Mouse (Mus musculus): ENCODE results near the gene Zfp933.
"Not testable (repeated sequence)": the region's sequence is repeated elsewhere in the genome, so short reads cannot be mapped to it uniquely, and the experiment has no call there.

Gene Zfp933

DNA sequence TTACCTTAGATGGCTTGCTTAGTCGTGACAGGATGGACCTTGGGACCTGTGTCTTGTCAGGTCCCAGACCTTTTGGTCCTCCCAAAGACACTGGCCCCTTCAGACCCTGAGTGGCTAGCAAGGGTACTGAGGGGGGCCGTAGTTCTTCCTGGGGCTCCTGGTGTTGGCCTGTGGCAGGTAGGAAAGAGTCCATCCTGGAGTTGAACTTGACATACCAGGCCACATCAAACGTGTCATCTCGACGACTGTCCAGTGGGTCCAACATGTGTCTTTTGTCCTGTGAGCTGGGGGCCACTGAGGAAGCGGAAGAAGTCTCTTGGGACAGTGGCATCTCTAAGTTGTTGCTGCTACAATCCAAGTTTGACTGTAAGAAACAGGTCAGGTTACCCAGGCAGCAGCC lies 17.5 kb upstream of the Zfp933 start:
- DNase-seq (ENCODE audit: extremely low spot score, low read depth, low spot score): no peak

DNA sequence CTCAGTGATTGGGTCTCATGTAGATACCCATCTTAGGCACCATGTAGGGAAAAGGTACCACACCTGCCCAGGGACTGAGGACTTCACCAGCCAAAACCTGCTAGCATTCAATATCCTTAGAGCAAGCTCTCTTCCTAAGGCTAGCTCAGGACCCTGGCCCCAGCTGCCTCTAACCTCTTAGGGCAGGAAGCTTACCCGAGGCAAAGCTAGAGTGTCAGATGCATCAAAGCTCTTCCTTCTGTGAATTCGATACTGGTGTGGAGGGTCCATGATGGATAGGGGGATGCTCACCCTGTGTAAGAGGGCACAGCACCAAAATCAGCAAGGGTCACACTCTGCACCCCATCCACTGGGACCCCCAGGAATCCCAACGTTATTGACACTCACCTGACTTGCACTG lies 13.9 kb upstream of the Zfp933 start:
- no peak for DNase-seq (ENCODE audit: extremely low spot score, low read depth, low spot score)

DNA sequence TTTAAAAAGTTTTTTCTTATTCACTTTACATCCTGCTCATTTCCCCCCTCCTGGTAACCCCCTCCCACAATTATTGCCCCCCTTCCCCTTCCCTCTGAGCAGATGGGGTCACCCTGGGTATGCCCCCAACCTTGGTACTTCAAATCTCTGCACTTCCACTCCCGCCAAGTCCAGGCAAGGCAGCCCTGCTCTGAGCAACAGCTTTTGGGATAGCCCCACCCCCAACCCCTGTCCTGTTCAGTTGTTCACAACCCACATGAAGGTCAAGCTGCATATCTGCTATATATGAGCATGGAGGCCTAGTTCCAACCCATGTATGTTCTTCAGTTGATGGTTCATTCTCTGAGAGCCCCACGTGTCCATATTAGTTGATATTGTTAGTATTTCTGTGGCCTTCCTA lies 2.6 kb upstream of the Zfp933 start:
- DNase-seq (ENCODE audit: extremely low spot score, low read depth, low spot score): no peak

DNA sequence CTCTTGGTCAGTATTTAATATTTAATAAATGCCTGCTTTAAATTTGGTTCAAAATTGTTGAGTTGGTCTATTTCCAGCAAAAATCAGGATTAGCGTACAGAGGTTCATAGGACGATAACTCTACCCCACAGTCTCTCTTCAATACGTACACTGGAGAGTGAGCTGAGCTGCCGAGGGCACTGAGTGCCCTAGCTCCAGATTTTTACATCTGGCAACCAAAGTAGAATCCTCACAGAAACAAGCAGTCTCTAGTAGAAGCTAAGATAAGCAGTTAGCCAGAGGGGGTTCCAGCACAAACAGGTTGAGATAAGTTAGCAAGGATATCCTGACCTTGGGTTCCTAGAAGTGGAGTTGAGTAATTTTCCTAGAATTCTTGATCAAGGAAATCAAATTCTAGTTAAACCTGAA lies 422 bp upstream of the Zfp933 start:
- DNase-seq (ENCODE audit: extremely low spot score, low read depth, low spot score): no peak

DNA sequence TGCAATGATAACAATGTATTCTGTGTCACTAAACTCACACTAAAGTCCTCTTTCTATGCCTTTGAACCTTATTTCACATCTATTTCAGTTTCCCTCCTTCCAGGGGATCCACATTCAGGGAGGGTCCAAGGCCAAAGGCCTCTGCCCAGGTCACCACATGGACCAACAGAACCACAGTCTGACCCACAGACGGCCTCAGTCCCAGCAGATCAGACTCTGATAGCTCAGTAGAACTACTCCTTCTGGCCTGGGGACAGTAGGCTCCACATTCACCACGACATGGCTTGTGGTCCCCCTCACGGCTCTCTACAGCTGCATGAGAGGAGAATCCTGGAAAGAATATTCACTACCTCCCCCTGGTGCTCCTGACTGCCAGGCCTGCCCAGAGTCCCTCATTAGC lies 5.3 kb downstream of the Zfp933 start:
- no peak for DNase-seq (ENCODE audit: extremely low spot score, low read depth, low spot score)

DNA sequence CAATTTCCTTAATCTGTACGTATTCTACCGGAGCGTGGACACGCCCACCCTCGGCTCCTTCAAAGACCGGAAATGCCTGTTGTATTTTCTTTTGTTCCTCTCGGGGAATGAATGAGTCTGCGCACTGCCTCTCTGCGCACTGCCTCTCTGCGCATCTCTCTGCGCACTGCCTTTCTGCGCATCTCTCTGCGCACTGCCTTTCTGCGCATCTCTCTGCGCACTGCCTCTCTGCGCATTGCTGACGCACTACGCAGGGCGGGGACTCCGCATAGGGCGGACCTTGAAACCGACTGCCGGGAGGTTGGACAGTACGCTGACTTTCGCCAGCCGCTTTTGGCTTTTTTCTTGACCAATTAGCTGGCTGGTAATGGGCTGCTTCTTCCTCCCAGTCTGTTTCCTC lies 8.9 kb downstream of the Zfp933 start:
- DNase-seq (ENCODE audit: extremely low spot score, low read depth, low spot score): not testable (repeated sequence)

DNA sequence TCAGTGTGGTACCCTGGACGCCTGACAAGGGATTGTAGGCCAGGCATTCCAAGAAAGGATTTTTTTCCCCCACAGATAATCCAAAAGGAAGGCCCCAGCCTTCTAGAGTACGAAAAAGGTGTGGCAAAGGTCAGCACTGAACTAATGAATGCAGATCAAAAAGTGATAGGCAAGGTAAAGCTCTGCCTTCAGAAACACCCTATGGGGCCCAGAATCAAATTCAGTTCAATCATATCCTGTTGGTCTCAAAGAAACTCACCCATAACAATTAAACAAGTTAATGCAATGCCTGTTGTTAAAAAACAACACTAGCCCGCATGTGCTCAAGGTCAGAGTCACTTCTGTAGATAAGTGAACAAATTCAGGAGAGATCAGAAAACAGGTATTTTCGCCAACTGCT lies 23.8 kb downstream of the Zfp933 start:
- no peak for DNase-seq (ENCODE audit: extremely low spot score, low read depth, low spot score)

DNA sequence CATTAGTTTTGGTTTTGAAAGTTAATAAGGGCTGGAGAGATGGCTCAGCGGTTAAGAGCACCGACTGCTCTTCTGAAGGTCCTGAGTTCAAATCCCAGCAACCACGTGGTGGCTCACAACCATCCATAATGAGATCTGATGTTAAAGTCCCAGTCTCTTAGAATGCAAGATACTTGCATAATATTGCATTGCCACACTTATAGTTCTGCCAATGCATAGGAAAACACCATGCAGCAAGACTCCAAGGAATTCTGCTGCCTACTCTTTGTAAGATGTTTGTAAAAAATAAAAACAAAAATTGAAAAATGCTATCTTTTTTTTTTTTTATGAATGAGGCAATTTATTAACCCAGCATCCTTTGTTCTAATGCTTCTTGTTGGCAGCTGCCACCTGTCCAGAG lies 26.8 kb downstream of the Zfp933 start:
- DNase-seq (ENCODE audit: extremely low spot score, low read depth, low spot score): not testable (repeated sequence)

DNA sequence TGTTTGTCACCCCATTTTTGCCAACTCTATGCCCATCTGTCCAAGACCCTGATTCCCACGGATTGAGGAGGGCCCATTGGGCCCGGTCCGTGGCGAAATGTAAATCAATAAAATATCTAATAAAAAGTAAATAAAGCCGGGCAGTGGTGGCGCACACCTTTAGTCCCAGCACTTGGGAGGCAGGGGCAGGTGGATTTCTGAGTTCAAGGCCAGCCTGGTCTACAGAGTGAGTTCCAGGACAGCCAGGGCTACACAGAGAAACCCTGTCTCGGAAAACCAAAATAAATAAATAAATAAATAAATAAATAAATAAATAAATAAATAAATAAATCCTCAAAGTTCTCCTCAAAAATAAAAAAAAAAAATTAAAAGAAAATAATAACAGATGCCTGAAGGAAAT lies 28.5 kb downstream of the Zfp933 start:
- DNase-seq (ENCODE audit: extremely low spot score, low read depth, low spot score): not testable (repeated sequence)

DNA sequence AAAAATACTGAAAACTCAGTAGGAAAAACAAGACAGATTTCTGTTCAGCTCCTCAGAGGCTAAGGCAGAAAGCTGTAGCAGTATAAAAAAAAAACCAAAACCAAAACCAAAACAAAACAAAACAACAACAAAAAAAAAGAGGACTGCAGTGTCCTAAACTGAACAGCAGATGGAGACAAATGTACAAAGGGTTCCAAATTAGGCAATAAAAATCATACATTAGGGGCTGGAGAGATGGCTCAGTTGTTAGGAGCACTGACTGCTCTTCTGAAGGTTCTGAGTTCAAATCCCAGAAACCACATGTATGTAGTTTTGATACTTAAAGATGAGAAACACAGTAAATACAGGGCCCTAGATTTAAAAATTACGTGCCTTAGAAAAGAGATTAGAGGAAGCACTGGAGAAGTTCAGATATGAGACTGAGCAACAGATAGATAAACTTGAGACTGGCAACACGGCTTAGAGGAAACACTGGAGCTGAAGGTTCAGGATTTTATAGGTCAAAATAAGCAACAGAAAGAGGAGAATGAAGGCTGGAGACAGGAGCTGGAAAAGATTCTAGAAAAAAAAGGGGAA lies 33.5 kb downstream of the Zfp933 start:
- no peak for DNase-seq (ENCODE audit: extremely low spot score, low read depth, low spot score)

DNA sequence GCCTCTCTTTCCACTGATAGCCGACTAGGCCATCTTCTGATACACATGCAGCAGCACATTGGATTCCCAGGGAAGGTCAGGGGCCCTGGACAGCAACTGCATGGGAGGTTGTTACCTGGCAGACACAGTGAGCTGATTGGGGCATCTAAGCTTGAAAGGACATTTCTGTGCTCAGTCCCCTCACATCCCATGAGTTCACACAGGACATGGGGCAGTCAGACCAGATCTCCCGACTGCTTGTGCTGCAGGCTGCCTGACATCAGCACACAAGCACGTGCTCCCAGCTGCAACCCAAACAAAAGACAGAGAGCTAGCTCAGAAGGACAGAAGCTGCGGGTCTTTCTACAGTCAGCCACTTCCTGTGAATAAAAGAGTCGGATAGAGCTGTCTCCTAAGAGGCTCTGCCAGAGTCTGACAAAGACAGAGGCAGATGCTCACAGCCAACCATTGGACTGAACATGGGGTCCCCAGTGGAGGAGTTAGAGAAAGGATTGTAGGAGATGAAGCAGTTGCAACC lies 34.9 kb downstream of the Zfp933 start:
- DNase-seq (ENCODE audit: extremely low spot score, low read depth, low spot score): no peak

DNA sequence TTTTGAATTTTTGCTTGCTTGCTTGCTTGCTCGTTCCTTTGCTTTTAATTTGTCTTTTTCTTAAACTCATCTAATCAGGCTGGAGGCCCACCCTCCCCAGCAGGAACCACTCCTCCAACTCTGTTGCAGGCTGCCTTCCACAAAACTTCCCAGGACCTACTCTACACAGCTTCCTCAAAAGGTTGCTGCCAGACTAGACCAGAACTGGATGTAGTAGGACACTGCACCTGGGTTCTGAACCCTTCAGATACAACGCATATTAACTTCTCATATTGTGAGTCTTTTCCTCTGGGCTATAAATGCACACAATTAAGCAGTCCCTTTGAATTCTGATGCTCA lies 38.2 kb downstream of the Zfp933 start:
- not testable (repeated sequence) for DNase-seq (ENCODE audit: extremely low spot score, low read depth, low spot score)

DNA sequence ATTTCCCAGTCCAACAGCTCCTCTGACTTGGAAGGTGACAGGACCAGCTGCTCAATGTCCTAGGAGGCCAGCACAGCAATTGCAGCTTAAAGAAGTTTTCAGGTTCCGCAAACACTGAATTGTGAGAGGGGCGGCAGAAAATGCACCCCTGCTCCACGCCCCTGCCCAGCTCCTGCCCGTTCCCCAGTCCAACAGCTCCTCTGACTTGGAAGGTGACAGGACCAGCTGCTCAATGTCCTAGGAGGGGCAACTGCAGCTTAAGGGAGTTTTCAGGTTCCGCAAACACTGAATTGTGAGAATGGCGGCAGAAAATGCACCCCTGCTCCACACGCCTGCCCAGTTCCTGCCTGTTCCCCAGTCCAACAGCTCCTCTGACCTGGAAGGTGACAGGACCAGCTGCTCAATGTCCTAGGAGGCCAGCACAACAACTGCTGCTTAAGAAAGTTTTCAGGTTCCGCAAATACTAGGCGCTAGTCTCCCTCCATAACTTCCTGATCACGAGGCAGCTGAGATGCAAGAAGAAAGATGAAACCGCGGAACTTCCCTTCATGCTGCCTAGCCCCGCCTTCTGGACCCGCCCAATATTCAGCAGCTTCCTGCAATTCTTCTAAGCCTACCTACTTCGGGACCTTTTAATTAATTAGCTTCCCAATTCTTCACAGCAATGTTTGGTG lies 38.7 kb downstream of the Zfp933 start, which contains the start of gene Zfp984:
TSS of gene Zfp984 (minus strand) at position 497 of the 674 bp plus-strand sequence.
- DNase-seq (ENCODE audit: extremely low spot score, low read depth, low spot score): not testable (repeated sequence)

DNA sequence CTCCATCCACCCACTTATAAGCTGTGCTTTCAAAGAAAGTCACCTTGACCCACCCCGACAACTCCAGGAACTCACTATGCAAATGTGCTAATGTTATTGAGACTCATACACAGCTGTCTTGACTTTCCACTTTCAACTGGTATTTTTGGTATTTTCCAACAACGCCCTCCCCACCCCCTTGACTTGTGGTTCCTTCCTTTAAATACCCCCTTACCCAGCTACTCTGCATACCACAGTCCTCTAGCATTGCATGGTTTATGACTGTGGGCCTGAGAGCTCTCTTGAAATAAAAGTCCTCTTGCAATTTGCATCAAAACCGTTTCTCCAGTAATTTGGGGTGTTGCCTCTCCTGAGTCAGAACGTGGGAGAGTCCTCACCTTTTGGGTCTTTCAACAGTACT lies 39.7 kb downstream of the Zfp933 start:
- DNase-seq (ENCODE audit: extremely low spot score, low read depth, low spot score): not testable (repeated sequence)

DNA sequence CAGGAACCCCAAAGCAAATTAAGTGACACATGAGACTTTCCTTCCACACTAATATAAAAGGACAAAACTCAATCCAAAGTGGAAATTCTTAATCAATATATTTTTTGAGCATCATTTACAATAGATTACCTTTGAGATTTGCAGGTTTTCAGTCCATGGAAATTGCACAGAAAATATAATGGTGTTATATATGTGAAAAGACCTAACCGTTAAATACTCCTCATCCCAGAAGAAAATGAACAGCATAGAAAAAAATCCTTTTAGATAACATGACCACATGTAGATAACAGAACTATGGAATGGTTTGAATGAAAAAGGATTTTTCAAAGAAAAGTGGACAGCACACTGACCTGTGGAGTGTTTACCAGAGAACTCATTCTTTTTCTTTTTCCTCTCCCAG lies 52.9 kb downstream of the Zfp933 start:
- DNase-seq (ENCODE audit: extremely low spot score, low read depth, low spot score): not testable (repeated sequence)

DNA sequence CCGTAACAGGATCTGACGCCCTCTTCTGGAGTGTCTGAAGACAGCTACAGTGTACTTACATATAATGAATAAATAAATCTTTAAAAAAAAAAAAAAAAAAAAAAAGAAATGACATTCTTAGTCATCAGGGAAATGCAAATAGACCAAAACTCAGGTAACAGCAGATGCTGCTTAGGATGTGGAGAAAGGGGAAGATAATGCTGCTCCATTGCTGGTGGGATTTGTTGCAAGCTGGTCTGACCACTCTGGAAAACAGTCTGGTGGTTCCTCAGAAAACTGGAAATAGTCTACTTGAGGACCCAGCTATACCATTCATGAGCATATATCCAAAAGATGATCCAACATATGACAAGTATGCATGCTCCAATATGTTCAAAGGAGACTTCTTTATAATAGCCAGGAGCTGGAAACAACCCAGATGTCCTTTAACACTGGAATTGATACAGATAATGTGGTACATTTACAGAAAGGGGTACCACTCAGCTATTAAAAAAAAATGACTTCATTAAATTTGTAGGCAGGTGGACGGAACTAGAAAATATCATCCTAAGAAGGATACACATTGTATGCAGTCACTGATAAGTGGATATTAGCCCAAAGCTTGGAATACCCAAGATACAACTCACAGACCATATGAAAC lies 54.0 kb downstream of the Zfp933 start:
- not testable (repeated sequence) for DNase-seq (ENCODE audit: extremely low spot score, low read depth, low spot score)

DNA sequence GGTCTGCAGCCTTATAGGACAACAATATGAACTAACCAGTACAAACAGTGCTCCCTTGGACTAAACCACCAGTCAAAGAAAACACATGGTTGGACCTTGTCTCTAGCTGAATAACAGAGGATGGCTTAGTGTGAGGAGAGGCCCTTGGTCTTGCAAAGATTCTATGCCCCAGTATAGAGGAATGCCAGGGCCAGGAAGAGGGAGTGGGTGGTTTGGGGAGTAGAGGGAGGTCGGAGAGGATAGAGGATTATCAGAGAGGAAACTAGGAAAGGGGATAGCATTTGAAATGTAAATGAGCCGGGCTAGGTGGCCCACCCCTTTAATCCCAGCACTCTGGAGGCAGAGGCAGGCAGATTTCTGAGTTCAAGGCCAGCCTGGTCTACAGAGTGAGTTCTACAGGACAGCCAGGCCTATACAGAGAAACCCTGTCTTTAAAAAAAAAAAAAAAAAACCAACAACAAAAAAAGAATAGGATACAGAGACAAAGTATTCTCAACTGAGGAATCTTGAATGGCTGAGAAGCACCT lies 54.7 kb downstream of the Zfp933 start:
- DNase-seq (ENCODE audit: extremely low spot score, low read depth, low spot score): not testable (repeated sequence)

DNA sequence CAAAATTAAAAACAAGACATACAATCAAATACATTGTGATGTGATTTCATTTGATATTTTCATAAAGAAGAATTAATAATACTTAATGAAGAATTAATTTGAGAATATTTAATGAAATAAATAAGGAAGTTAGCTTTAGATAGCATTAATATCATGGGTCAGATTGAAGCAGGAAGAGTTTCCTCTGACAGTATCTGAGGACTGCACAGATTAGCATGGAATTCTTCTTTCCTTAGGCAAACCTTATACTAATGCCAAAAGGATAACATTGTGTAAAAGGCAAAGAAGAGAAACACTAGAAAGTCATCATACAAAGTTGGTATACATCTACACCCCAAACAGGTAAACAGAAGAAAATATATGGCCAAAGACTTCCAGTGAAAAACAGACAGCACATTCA lies 56.4 kb downstream of the Zfp933 start:
- DNase-seq (ENCODE audit: extremely low spot score, low read depth, low spot score): not testable (repeated sequence)

Data from hindlimb bud, embryonic 11.5 days (tissue).